ENCODE assay signal across 14 mouse cellular contexts in the genomic region with DNA sequence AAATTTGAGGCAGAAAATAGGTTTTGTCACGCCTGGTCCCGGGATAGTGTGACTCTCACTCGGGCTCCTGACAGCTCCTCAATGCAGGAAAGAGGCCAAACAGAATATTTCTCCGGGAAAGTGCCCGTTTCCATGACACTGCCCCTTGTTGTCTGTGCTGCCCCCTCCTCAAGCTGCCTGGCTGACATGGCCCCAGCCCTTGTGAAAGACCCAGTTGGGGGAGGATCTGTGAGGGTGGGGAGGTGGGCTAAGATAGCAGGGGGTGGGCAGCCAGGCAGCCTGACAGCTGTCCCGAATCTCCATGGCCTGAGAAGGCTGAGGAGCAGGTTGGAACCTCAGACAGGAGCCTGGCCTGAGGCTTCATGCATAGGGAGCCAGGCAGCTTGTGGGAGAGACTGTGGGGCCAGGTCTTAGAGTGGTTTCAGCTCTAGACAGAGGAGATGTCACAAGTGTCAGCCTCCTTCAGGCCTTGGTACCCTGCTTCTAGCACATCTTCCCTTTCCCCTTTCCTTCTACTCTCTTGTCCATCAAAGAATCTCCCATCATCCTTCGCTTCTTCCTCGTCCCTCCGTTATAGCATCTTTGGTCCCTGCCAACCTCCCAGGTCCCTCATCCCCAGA.
DNase-seq lines count a peak whose midpoint lies in the region; ATAC-seq and TF ChIP-seq lines count a peak whose summit lies in the region.
"Had no signal": no experiment of that assay in that cellular context is flagged by ENCODE, and none has a peak within 500 bp of the region (broad histone marks: within the 10 kb centered on the region; RNA-seq: fewer than 3 reads in every experiment).

No protein-coding gene starts in this region.

- no peaks in the 10 kb centered on the region for H3K36me3 ChIP-seq in lung, embryonic 14.5 days (ENCODE audit: insufficient read depth)
- no peaks in the 10 kb centered on the region for H3K36me3 ChIP-seq in forebrain, embryonic 12.5 days (replicated peaks)
- H3K36me3 ChIP-seq in hindbrain, postnatal 0 days (ENCODE audit: insufficient read depth, low read length), result no peaks in the 10 kb centered on the region
- H3K36me3 ChIP-seq in stomach, embryonic 15.5 days, result no peaks in the 10 kb centered on the region
- H3K36me3 ChIP-seq: limb, embryonic 13.5 days; lung, embryonic 15.5 days had no signal

- peak overlapping the region; percentile 34; the same call in 1 of the 2 replicates for H3K27ac ChIP-seq in lung, embryonic 14.5 days (ENCODE audit: low read depth)
- H3K27ac ChIP-seq in forebrain, embryonic 12.5 days, result peak overlapping the region; percentile 85
- H3K27ac ChIP-seq in hindbrain, postnatal 0 days, result no peak overlapping the region
- peak overlapping the region; percentile 32; the same call in 1 of the 2 replicates for H3K27ac ChIP-seq in stomach, embryonic 15.5 days
- H3K27ac ChIP-seq: limb, embryonic 13.5 days; lung, embryonic 15.5 days had no signal

- H3K9ac ChIP-seq in lung, embryonic 14.5 days, result no peak overlapping the region
- peak overlapping the region; percentile 33; the same call in 1 of the 2 replicates for H3K9ac ChIP-seq in forebrain, embryonic 12.5 days
- H3K9ac ChIP-seq in hindbrain, postnatal 0 days (replicated peaks; ENCODE audit: low read length), result no peak overlapping the region
- H3K9ac ChIP-seq in stomach, embryonic 15.5 days, result no peak overlapping the region
- H3K9ac ChIP-seq: limb, embryonic 13.5 days; lung, embryonic 15.5 days had no signal

- no peak overlapping the region for H3K4me3 ChIP-seq in lung, embryonic 14.5 days (ENCODE audit: low read depth, low read length)
- no peak overlapping the region for H3K4me3 ChIP-seq in forebrain, embryonic 12.5 days (replicated peaks)
- H3K4me3 ChIP-seq in hindbrain, postnatal 0 days (ENCODE audit: low read length), result no peak overlapping the region
- H3K4me3 ChIP-seq in stomach, embryonic 15.5 days (replicated peaks), result no peak overlapping the region
- H3K4me3 ChIP-seq: limb, embryonic 13.5 days; lung, embryonic 15.5 days; myocyte had no signal

- 36% methylated on average over 9 of the region's 9 CpGs for WGBS in lung, embryonic 14.5 days
- WGBS in forebrain, embryonic 12.5 days, result 23% methylated on average over 9 of the region's 9 CpGs
- WGBS in hindbrain, postnatal 0 days, result 23% methylated on average over 9 of the region's 9 CpGs
- 50% methylated on average over 9 of the region's 9 CpGs for WGBS in stomach, embryonic 15.5 days

- no peak for TF ChIP-seq CTCF in lung, embryonic 14.5 days (IDR thresholded peaks at IDR 0.05; ENCODE audit: low read depth)
- no peak for TF ChIP-seq CTCF in hindbrain, postnatal 0 days (IDR thresholded peaks at IDR 0.05; ENCODE audit: low read depth)

- H3K4me1 ChIP-seq in lung, embryonic 14.5 days (ENCODE audit: insufficient read depth), result peaks cover 3% of the 10 kb centered on the region; the same call in 1 of the 2 replicates
- peaks cover 88% of the 10 kb centered on the region for H3K4me1 ChIP-seq in forebrain, embryonic 12.5 days
- peaks cover 7% of the 10 kb centered on the region; the same call in 1 of the 2 replicates for H3K4me1 ChIP-seq in hindbrain, postnatal 0 days (ENCODE audit: insufficient read depth, low read length)
- H3K4me1 ChIP-seq in stomach, embryonic 15.5 days, result peaks cover 24% of the 10 kb centered on the region

- H3K9me3 ChIP-seq in lung, embryonic 14.5 days (ENCODE audit: low read depth, low read length), result no peaks in the 10 kb centered on the region
- no peaks in the 10 kb centered on the region for H3K9me3 ChIP-seq in forebrain, embryonic 12.5 days
- H3K9me3 ChIP-seq in hindbrain, postnatal 0 days (ENCODE audit: low read length), result no peaks in the 10 kb centered on the region
- no peaks in the 10 kb centered on the region for H3K9me3 ChIP-seq in stomach, embryonic 15.5 days
- H3K9me3 ChIP-seq: limb, embryonic 13.5 days; lung, embryonic 15.5 days had no signal

- no peak for ATAC-seq in lung, embryonic 14.5 days (ENCODE audit: insufficient read depth)
- peak; percentile 78 for ATAC-seq in forebrain, embryonic 12.5 days (ENCODE audit: low FRiP score)
- peak; percentile 69 for ATAC-seq in hindbrain, postnatal 0 days
- ATAC-seq in stomach, embryonic 15.5 days (ENCODE audit: insufficient read depth, low FRiP score, low read depth), result no peak

- no peak overlapping the region for H3K4me2 ChIP-seq in lung, embryonic 14.5 days
- peak overlapping the region; percentile 37 for H3K4me2 ChIP-seq in forebrain, embryonic 12.5 days
- no peak overlapping the region for H3K4me2 ChIP-seq in hindbrain, postnatal 0 days (ENCODE audit: low read depth, low read length)
- no peak overlapping the region for H3K4me2 ChIP-seq in stomach, embryonic 15.5 days
- H3K4me2 ChIP-seq: limb, embryonic 13.5 days; lung, embryonic 15.5 days had no signal

- H3K27me3 ChIP-seq in lung, embryonic 14.5 days (ENCODE audit: insufficient read depth, low read length), result peaks cover 4% of the 10 kb centered on the region
- H3K27me3 ChIP-seq in forebrain, embryonic 12.5 days, result peaks cover 71% of the 10 kb centered on the region
- H3K27me3 ChIP-seq in hindbrain, postnatal 0 days (ENCODE audit: insufficient read depth, low read length), result peaks cover 43% of the 10 kb centered on the region
- peaks cover 32% of the 10 kb centered on the region; the same call in 1 of the 2 replicates for H3K27me3 ChIP-seq in stomach, embryonic 15.5 days (replicated peaks)

- DNase-seq in lung, embryonic 14.5 days, result no peak
- no peak for DNase-seq in lung, postnatal 25 days (ENCODE audit: low spot score)
- peak; percentile 71 for DNase-seq in hindbrain, postnatal 0 days (ENCODE audit: low spot score)
- no peak for DNase-seq in adrenal gland, postnatal 4 days (ENCODE audit: low spot score in 2 of 2)
- DNase-seq in B cell, adult 2 months, result no peak
- DNase-seq: cerebellum, postnatal 25 days; kidney, adult 18-20 months; right cerebral cortex, adult 18-20 months; thymus, postnatal 36 days had no signal

Comparison
In these comparisons a context has a peak if more than half of its experiments do, and no peak if none do; other contexts are left out.
1. ATAC-seq: peak in forebrain, embryonic 12.5 days (single experiment) and hindbrain, postnatal 0 days (single experiment); none in lung, embryonic 14.5 days (single experiment) and stomach, embryonic 15.5 days (single experiment).